Mouse (Mus musculus): ENCODE results near the gene Snrnp27. TPM values are rescaled to one million over a fixed set of nuclear protein-coding genes. Genes with fewer than 3 reads are reported as not detected.
A peak's percentile ranks its signal among the peaks of the same experiment; 100 is the strongest.

Snrnp27 gene
- polyA plus RNA-seq, 2 experiments from 2014 or later: 108 to 114 TPM

GRCm38 (mm10) chr6:86660161-86660877 lies 24.0 kb downstream of the Snrnp27 start:
- ATAC-seq: no peak

- no peak for ATAC-seq
Observed at GRCm38 (mm10) chr6:86658501-86658900, 25.8 kb downstream of the Snrnp27 start.

- ATAC-seq: no peak
Observed at GRCm38 (mm10) chr6:86654270-86654916, 29.9 kb downstream of the Snrnp27 start.

- no peak for ATAC-seq
Observed at GRCm38 (mm10) chr6:86653026-86653425, 31.3 kb downstream of the Snrnp27 start.

GRCm38 (mm10) chr6:86646143-86646542 lies 38.2 kb downstream of the Snrnp27 start:
- no peak for ATAC-seq

GRCm38 (mm10) chr6:86645551-86645950 lies 38.8 kb downstream of the Snrnp27 start:
- no peak for ATAC-seq

GRCm38 (mm10) chr6:86644775-86645400 lies 39.4 kb downstream of the Snrnp27 start:
- ATAC-seq: peak; percentile 76

GRCm38 (mm10) chr6:86641716-86642115 lies 42.6 kb downstream of the Snrnp27 start:
- ATAC-seq: no peak

- ATAC-seq: no peak
Observed at GRCm38 (mm10) chr6:86640776-86641175, 43.5 kb downstream of the Snrnp27 start.

- no peak for ATAC-seq
Observed at GRCm38 (mm10) chr6:86640161-86640560, 44.2 kb downstream of the Snrnp27 start.

GRCm38 (mm10) chr6:86639180-86640160 lies 44.9 kb downstream of the Snrnp27 start:
- ATAC-seq: no peak

GRCm38 (mm10) chr6:86638434-86638833 lies 45.9 kb downstream of the Snrnp27 start:
- ATAC-seq: no peak

- no peak for ATAC-seq
Observed at GRCm38 (mm10) chr6:86637860-86638259, 46.5 kb downstream of the Snrnp27 start.

- ATAC-seq: no peak
Observed at GRCm38 (mm10) chr6:86637171-86637835, 47.0 kb downstream of the Snrnp27 start.

GRCm38 (mm10) chr6:86636495-86636894 lies 47.8 kb downstream of the Snrnp27 start:
- ATAC-seq: no peak

- no peak for ATAC-seq
Observed at GRCm38 (mm10) chr6:86630141-86630540, 54.2 kb downstream of the Snrnp27 start.

GRCm38 (mm10) chr6:86627946-86628345 lies 56.4 kb downstream of the Snrnp27 start, which contains the start of gene Asprv1:
Asprv1 (plus strand) TSS chr6:86628164.
- ATAC-seq: no peak
